Mouse (Mus musculus): ENCODE data around the gene Cd48. TPM values are rescaled to one million over a fixed set of nuclear protein-coding genes. Genes with fewer than 3 reads are reported as not detected.

The Cd48 gene
- polyA plus RNA-seq, 1 experiment = 1.6 TPM

GRCm38 (mm10) chr1:171748127-171748969 lies 66.5 kb downstream of the Cd48 start:
- Histone ChIP-seq H3K4me3 (ENCODE audit: insufficient read depth, low read length) (no peak overlapping the region), H3K4me1 (ENCODE audit: control insufficient read depth, insufficient read depth, low read length) (no peaks in the 10 kb centered on the region), H3K27ac (ENCODE audit: insufficient read depth, low read length) (no peak overlapping the region)
- TF ChIP-seq CTCF (IDR thresholded peaks at IDR 0.05; ENCODE audit: extremely low read depth, insufficient read depth, low read length) (no peak), POLR2A (IDR thresholded peaks at IDR 0.05; ENCODE audit: extremely low read depth, insufficient read depth, low read length) (no peak)

Other genes starting within 250 kb of the Cd48 start
- 8.0 and 9.0 TPM in 2 replicates for gene F11r, start 244.5 kb upstream of the Cd48 start, polyA plus RNA-seq (2012; rRNA removed)
- gene Alyref2, start 178.5 kb upstream of the Cd48 start, polyA plus RNA-seq (2012; rRNA removed) = 5.4 and 7.9 TPM in 2 replicates
- gene Itln1, start 146.7 kb upstream of the Cd48 start, polyA plus RNA-seq (2012; rRNA removed) = not detected in 2 replicates
- gene Cd244a, start 122.8 kb upstream of the Cd48 start, polyA plus RNA-seq (2012; rRNA removed) = 0.06 TPM in 1 of 2 replicates, not detected in the other
- gene Ly9, start 74.6 kb upstream of the Cd48 start, polyA plus RNA-seq (2012; rRNA removed) = 0.26 and 0.27 TPM in 2 replicates
- 0.02 and 0.06 TPM in 2 replicates for gene Slamf7, start 29.0 kb upstream of the Cd48 start, polyA plus RNA-seq (2012; rRNA removed)
- 0.21 and 0.23 TPM in 2 replicates for gene Slamf1, start 85.1 kb downstream of the Cd48 start, polyA plus RNA-seq (2012; rRNA removed)
- 2.4 and 2.7 TPM in 2 replicates for gene Cd84, start 157.7 kb downstream of the Cd48 start, polyA plus RNA-seq (2012; rRNA removed)
- 0.15 and 0.19 TPM in 2 replicates for gene Gm10521, start 213.7 kb downstream of the Cd48 start, polyA plus RNA-seq (2012; rRNA removed)
- 0.21 and 0.78 TPM in 2 replicates for gene Slamf6, start 235.5 kb downstream of the Cd48 start, polyA plus RNA-seq (2012; rRNA removed)